Mouse (Mus musculus) midbrain, embryonic 15.5 days (tissue): Measurements from ENCODE around the gene Ppp2r5c. TPM values are rescaled to one million over a fixed set of nuclear protein-coding genes. Genes with fewer than 3 reads are reported as not detected.

Experiments used
- ATAC-seq: fragments of 200-750 bp; cut with Nextera tagmentation; replicated peaks from 2 replicates; pipeline ENCODE4 v1.8.0; 2017; ENCODE audit warnings: moderate TSS enrichment
- H3K27ac ChIP-seq: fragments of 300-500 bp; sonication (generic); 2 replicates; pipeline ENCODE4 v1.5.1; 2015; ENCODE audit warnings: mild to moderate bottlenecking, inconsistent platforms
- H3K27me3 ChIP-seq: fragments of 300-500 bp; sonication (generic); replicated peaks from 2 replicates; pipeline ENCODE4 v1.6.1; 2015; ENCODE audit warnings: inconsistent platforms
- H3K36me3 ChIP-seq: fragments of 300-500 bp; sonication (generic); replicated peaks from 2 replicates; pipeline ENCODE4 v1.6.1; 2015; ENCODE audit warnings: inconsistent platforms
- H3K4me1 ChIP-seq: fragments of 300-500 bp; sonication (generic); 2 replicates; pipeline ENCODE4 v1.6.1; 2015; ENCODE audit warnings: inconsistent platforms
- H3K4me2 ChIP-seq: fragments of 300-500 bp; sonication (generic); 2 replicates; pipeline ENCODE4 v1.6.1; 2015; ENCODE audit warnings: inconsistent platforms, mild to moderate bottlenecking, moderate library complexity
- H3K4me3 ChIP-seq: fragments of 300-500 bp; sonication (generic); 2 replicates; pipeline ENCODE4 v1.5.1; 2015; ENCODE audit warnings: mild to moderate bottlenecking, inconsistent platforms
- H3K9ac ChIP-seq: fragments of 300-500 bp; sonication (generic); 2 replicates; pipeline ENCODE4 v1.6.1; 2015; ENCODE audit warnings: mild to moderate bottlenecking, inconsistent platforms
- H3K9me3 ChIP-seq: fragments of 300-500 bp; sonication (generic); 2 replicates; pipeline ENCODE4 v1.6.1; 2016; ENCODE audit warnings: inconsistent platforms
- WGBS: fragments of 180-500 bp; shearing (Covaris S2); methylation state at CpG from one replicate; pipeline ENCODE4 v1.1.7; 2015; ENCODE audit warnings: mixed read lengths; 5-methylcytosine and 5-hydroxymethylcytosine counted together
- polyA plus RNA-seq: library from polyadenylated mRNA; unstranded; fragments of >200 nt; fragmentation: Nextera tagmentation; extraction: Ambion mirVana; gene quantifications from 2 replicates; pipeline ENCODE4 v1.2.1, GENCODE M21; 2015

Ppp2r5c gene
- polyA plus RNA-seq, 1 experiment from 2014 or later: 149 TPM

GRCm38 (mm10) chr12:110555536-110556240 lies 108.8 kb downstream of the Ppp2r5c start:
- Histone ChIP-seq H3K9me3 (no peaks in the 10 kb centered on the region), H3K27me3 (no peaks in the 10 kb centered on the region), H3K9ac (no peak overlapping the region), H3K4me2 (no peak overlapping the region), H3K36me3 (peaks cover 24% of the 10 kb centered on the region), H3K27ac (no peak overlapping the region), H3K4me1 (no peaks in the 10 kb centered on the region), H3K4me3 (no peak overlapping the region)
- WGBS: 91% methylated on average over 21 of the region's 21 CpGs
- no peak for ATAC-seq

GRCm38 (mm10) chr12:110556861-110557628 lies 110.1 kb downstream of the Ppp2r5c start:
- ATAC-seq: no peak
- no peak overlapping the region for H3K27ac ChIP-seq
- H3K9ac ChIP-seq: no peak overlapping the region
- no peak overlapping the region for H3K4me3 ChIP-seq
- no peaks in the 10 kb centered on the region for H3K4me1 ChIP-seq
- H3K4me2 ChIP-seq: no peak overlapping the region
- H3K36me3 ChIP-seq: peaks cover 24% of the 10 kb centered on the region
- WGBS: 55% methylated on average over 18 of the region's 18 CpGs
- H3K9me3 ChIP-seq: no peaks in the 10 kb centered on the region
- H3K27me3 ChIP-seq: no peaks in the 10 kb centered on the region

GRCm38 (mm10) chr12:110558175-110558574 lies 111.3 kb downstream of the Ppp2r5c start:
- H3K9ac ChIP-seq: no peak overlapping the region
- H3K36me3 ChIP-seq: peaks cover 19% of the 10 kb centered on the region
- 98% methylated on average over 7 of the region's 7 CpGs for WGBS
- H3K27me3 ChIP-seq: no peaks in the 10 kb centered on the region
- no peak overlapping the region for H3K27ac ChIP-seq
- H3K4me1 ChIP-seq: no peaks in the 10 kb centered on the region
- no peak for ATAC-seq
- no peaks in the 10 kb centered on the region for H3K9me3 ChIP-seq
- H3K4me2 ChIP-seq: no peak overlapping the region
- H3K4me3 ChIP-seq: no peak overlapping the region

- Histone ChIP-seq H3K27me3 (no peaks in the 10 kb centered on the region), H3K9me3 (no peaks in the 10 kb centered on the region), H3K27ac (no peak overlapping the region), H3K4me2 (no peak overlapping the region), H3K4me3 (no peak overlapping the region), H3K9ac (no peak overlapping the region), H3K4me1 (no peaks in the 10 kb centered on the region), H3K36me3 (peaks cover 16% of the 10 kb centered on the region; the same call in 1 of the 2 replicates)
- no peak for ATAC-seq
- WGBS: 58% methylated on average over 11 of the region's 11 CpGs
Measured at GRCm38 (mm10) chr12:110563383-110563782, 116.5 kb downstream of the Ppp2r5c start.

- Histone ChIP-seq H3K4me3 (no peak overlapping the region), H3K9me3 (no peaks in the 10 kb centered on the region), H3K4me1 (no peaks in the 10 kb centered on the region), H3K4me2 (no peak overlapping the region), H3K9ac (no peak overlapping the region), H3K27ac (no peak overlapping the region), H3K27me3 (no peaks in the 10 kb centered on the region), H3K36me3 (peaks cover 26% of the 10 kb centered on the region)
- WGBS: 93% methylated on average over 11 of the region's 11 CpGs
- no peak for ATAC-seq
Measured at GRCm38 (mm10) chr12:110564848-110565247, 117.9 kb downstream of the Ppp2r5c start.

- Histone ChIP-seq H3K9me3 (no peaks in the 10 kb centered on the region), H3K4me2 (no peak overlapping the region), H3K36me3 (peaks cover 26% of the 10 kb centered on the region), H3K27ac (no peak overlapping the region), H3K9ac (no peak overlapping the region), H3K4me3 (no peak overlapping the region), H3K4me1 (no peaks in the 10 kb centered on the region), H3K27me3 (no peaks in the 10 kb centered on the region)
- ATAC-seq: no peak
- 93% methylated on average over 9 of the region's 9 CpGs for WGBS
Measured at GRCm38 (mm10) chr12:110566366-110566765, 119.4 kb downstream of the Ppp2r5c start.

- WGBS: 94% methylated on average over 10 of the region's 10 CpGs
- no peak overlapping the region for H3K4me2 ChIP-seq
- no peak overlapping the region for H3K9ac ChIP-seq
- H3K4me1 ChIP-seq: no peaks in the 10 kb centered on the region
- peaks cover 23% of the 10 kb centered on the region for H3K36me3 ChIP-seq
- H3K27me3 ChIP-seq: no peaks in the 10 kb centered on the region
- no peak overlapping the region for H3K4me3 ChIP-seq
- no peak overlapping the region for H3K27ac ChIP-seq
- no peak for ATAC-seq
- no peaks in the 10 kb centered on the region for H3K9me3 ChIP-seq
Measured at GRCm38 (mm10) chr12:110571050-110571449, 124.1 kb downstream of the Ppp2r5c start.

GRCm38 (mm10) chr12:110572351-110572750 lies 125.4 kb downstream of the Ppp2r5c start:
- Histone ChIP-seq H3K9ac (no peak overlapping the region), H3K27ac (no peak overlapping the region), H3K9me3 (no peaks in the 10 kb centered on the region), H3K4me2 (no peak overlapping the region), H3K4me1 (no peaks in the 10 kb centered on the region), H3K36me3 (peaks cover 19% of the 10 kb centered on the region), H3K27me3 (no peaks in the 10 kb centered on the region), H3K4me3 (no peak overlapping the region)
- ATAC-seq: no peak
- 97% methylated on average over 4 of the region's 4 CpGs for WGBS

GRCm38 (mm10) chr12:110573635-110574034 lies 126.7 kb downstream of the Ppp2r5c start:
- Histone ChIP-seq H3K9me3 (no peaks in the 10 kb centered on the region), H3K4me1 (no peaks in the 10 kb centered on the region), H3K4me3 (no peak overlapping the region), H3K27me3 (no peaks in the 10 kb centered on the region), H3K4me2 (no peak overlapping the region), H3K27ac (no peak overlapping the region), H3K36me3 (peaks cover 11% of the 10 kb centered on the region), H3K9ac (no peak overlapping the region)
- 85% methylated on average over 8 of the region's 8 CpGs for WGBS
- no peak for ATAC-seq

GRCm38 (mm10) chr12:110575926-110576325 lies 129.0 kb downstream of the Ppp2r5c start:
- Histone ChIP-seq H3K36me3 (peaks cover 8% of the 10 kb centered on the region; the same call in 1 of the 2 replicates), H3K9ac (no peak overlapping the region), H3K9me3 (no peaks in the 10 kb centered on the region), H3K4me1 (no peaks in the 10 kb centered on the region), H3K27ac (no peak overlapping the region), H3K4me3 (no peak overlapping the region), H3K27me3 (no peaks in the 10 kb centered on the region), H3K4me2 (no peak overlapping the region)
- 69% methylated on average over 4 of the region's 4 CpGs for WGBS
- ATAC-seq: no peak

- WGBS: 87% methylated on average over 9 of the region's 9 CpGs
- Histone ChIP-seq H3K9ac (no peak overlapping the region), H3K9me3 (no peaks in the 10 kb centered on the region), H3K27me3 (no peaks in the 10 kb centered on the region), H3K4me3 (no peak overlapping the region), H3K36me3 (peaks cover 4% of the 10 kb centered on the region; the same call in 1 of the 2 replicates), H3K4me2 (no peak overlapping the region), H3K4me1 (no peaks in the 10 kb centered on the region), H3K27ac (no peak overlapping the region)
- ATAC-seq: no peak
Measured at GRCm38 (mm10) chr12:110578333-110578732, 131.4 kb downstream of the Ppp2r5c start.

GRCm38 (mm10) chr12:110588622-110589021 lies 141.7 kb downstream of the Ppp2r5c start:
- no peak overlapping the region for H3K9ac ChIP-seq
- H3K4me1 ChIP-seq: peaks cover 17% of the 10 kb centered on the region
- no peak overlapping the region for H3K4me3 ChIP-seq
- no peak overlapping the region for H3K4me2 ChIP-seq
- no peaks in the 10 kb centered on the region for H3K27me3 ChIP-seq
- no peaks in the 10 kb centered on the region for H3K9me3 ChIP-seq
- H3K36me3 ChIP-seq: no peaks in the 10 kb centered on the region
- H3K27ac ChIP-seq: no peak overlapping the region
- ATAC-seq: no peak
- WGBS: 85% methylated on average over 6 of the region's 6 CpGs
